Mouse (Mus musculus) cortical plate, adult 2 months (tissue): ENCODE measurements around the gene Tnfaip2. TPM values are rescaled to one million over a fixed set of nuclear protein-coding genes. Genes with fewer than 3 reads are reported as not detected.

ENCODE experiments used
- H3K27ac ChIP-seq: fragments of 200-500 bp; 2 replicates; pipeline ENCODE4 v1.5.1; 2012; ENCODE audit warnings: low read length, control low read depth, inconsistent platforms; ENCODE audit not compliant: insufficient read depth
- H3K4me1 ChIP-seq: fragments of 200-500 bp; 2 replicates; pipeline ENCODE4 v1.6.1; 2011; ENCODE audit warnings: low read length; ENCODE audit not compliant: control insufficient read depth, insufficient read depth
- H3K4me3 ChIP-seq: fragments of 200-500 bp; 2 replicates; pipeline ENCODE4 v1.5.1; 2011; ENCODE audit warnings: mild to moderate bottlenecking, low read length, control low read depth; ENCODE audit not compliant: insufficient read depth
- CTCF ChIP-seq: fragments of 200-500 bp; IDR thresholded peaks from 2 replicates; pipeline ENCODE4 v1.5.1; 2011; ENCODE audit warnings: mild to moderate bottlenecking, control low read depth, low read length; ENCODE audit not compliant: insufficient read depth; ENCODE audit errors: extremely low read depth
- POLR2A ChIP-seq: fragments of 200-500 bp; IDR thresholded peaks from 2 replicates; pipeline ENCODE4 v1.6.1; 2011; ENCODE audit warnings: mild to moderate bottlenecking, low read length, control low read depth; ENCODE audit not compliant: insufficient read depth; ENCODE audit errors: extremely low read depth
- polyA plus RNA-seq: library from polyadenylated mRNA; depleted of rRNA; stranded (reverse); fragments of >200 nt; gene quantifications from 2 replicates; pipeline ENCODE4 v1.2.3, GENCODE M21; 2012; rRNA removed

Tnfaip2 gene
- polyA plus RNA-seq, 1 experiment = 0.79 TPM

DNA sequence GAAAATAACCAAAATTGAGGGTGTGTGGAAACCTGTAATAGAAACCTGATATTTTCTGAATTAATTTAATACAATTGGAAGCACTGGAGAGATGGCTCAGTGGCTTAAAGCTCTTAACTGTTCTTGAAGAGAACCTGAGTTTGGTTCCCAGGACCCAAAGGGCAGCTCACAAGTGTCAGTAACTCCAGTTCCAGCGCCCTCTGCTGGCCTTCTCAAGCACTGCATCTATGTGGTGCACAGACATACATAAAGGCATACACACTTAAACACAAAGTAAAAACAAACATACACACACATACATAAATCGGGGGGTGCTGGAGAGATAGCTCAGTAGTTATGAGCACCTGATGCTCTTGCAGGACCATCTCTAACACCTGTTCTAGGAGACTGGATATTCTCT lies 54.8 kb downstream of the Tnfaip2 start:
- TF ChIP-seq POLR2A (no peak), CTCF (peak; percentile 14; the same call in 1 of the 2 replicates)

GRCm38 (mm10) chr12:111499617-111500016 lies 57.3 kb downstream of the Tnfaip2 start:
- Histone ChIP-seq H3K4me3 (no peak overlapping the region), H3K27ac (0 out of 2 replicates have a peak overlapping the region, but pooled peaks have one; percentile 4), H3K4me1 (no peaks in the 10 kb centered on the region; the same call in 1 of the 2 replicates)
- no peak for TF ChIP-seq CTCF
- TF ChIP-seq POLR2A = no peak

More for the DNA sequence above, 54.8 kb downstream of the Tnfaip2 start:
- no peaks in the 10 kb centered on the region; the same call in 1 of the 2 replicates for H3K4me1 ChIP-seq
- H3K27ac ChIP-seq = no peak overlapping the region
- no peak overlapping the region for H3K4me3 ChIP-seq

- Histone ChIP-seq H3K4me3 (no peak overlapping the region), H3K27ac (peak overlapping the region; percentile 64; the same call in 1 of the 2 replicates)
- no peak for TF ChIP-seq CTCF
Observed at GRCm38 (mm10) chr12:111500725-111501124, 58.5 kb downstream of the Tnfaip2 start.

GRCm38 (mm10) chr12:111503063-111503567 lies 60.8 kb downstream of the Tnfaip2 start:
- no peak overlapping the region for H3K4me3 ChIP-seq
- H3K27ac ChIP-seq = no peak overlapping the region
- no peak for TF ChIP-seq CTCF
- TF ChIP-seq POLR2A = no peak
- H3K4me1 ChIP-seq = no peaks in the 10 kb centered on the region

More at GRCm38 (mm10) chr12:111500725-111501124, 58.5 kb downstream of the Tnfaip2 start:
- H3K4me1 ChIP-seq = no peaks in the 10 kb centered on the region

GRCm38 (mm10) chr12:111503571-111503970 lies 61.3 kb downstream of the Tnfaip2 start:
- Histone ChIP-seq H3K27ac (no peak overlapping the region), H3K4me1 (no peaks in the 10 kb centered on the region), H3K4me3 (peak overlapping the region; percentile 29; the same call in 1 of the 2 replicates)
- TF ChIP-seq CTCF (no peak), POLR2A (no peak)

Other genes starting within 250 kb of the Tnfaip2 start
- 18.7 and 23.1 TPM in 2 replicates for gene Amn, start 171.4 kb upstream of the Tnfaip2 start, polyA plus RNA-seq
- 195 and 201 TPM in 2 replicates for gene Cdc42bpb, start 64.8 kb upstream of the Tnfaip2 start, polyA plus RNA-seq
- 0.45 and 1.4 TPM in 2 replicates for gene Lbhd2, start 35.7 kb upstream of the Tnfaip2 start, polyA plus RNA-seq
- 2.4 and 2.5 TPM in 2 replicates for gene Exoc3l4, start 25.5 kb upstream of the Tnfaip2 start, polyA plus RNA-seq
- 6.3 and 9.1 TPM in 2 replicates for gene Gm266, start 43.4 kb downstream of the Tnfaip2 start, polyA plus RNA-seq
- 149 and 160 TPM in 2 replicates for gene Eif5, start 95.5 kb downstream of the Tnfaip2 start, polyA plus RNA-seq
- 73.9 and 76.5 TPM in 2 replicates for gene Mark3, start 132.1 kb downstream of the Tnfaip2 start, polyA plus RNA-seq
- gene Ckb, start 229.9 kb downstream of the Tnfaip2 start, polyA plus RNA-seq = 3,152 and 3,325 TPM in 2 replicates
- gene Trmt61a, start 235.6 kb downstream of the Tnfaip2 start, polyA plus RNA-seq = 20.0 and 20.8 TPM in 2 replicates